Mouse (Mus musculus): Measurements from ENCODE around the gene Slc7a8. TPM values are rescaled to one million over a fixed set of nuclear protein-coding genes. Genes with fewer than 3 reads are reported as not detected.

The Slc7a8 gene
- polyA plus RNA-seq, 1 experiment from 2014 or later, result 4.9 TPM

- H3K27ac ChIP-seq (ENCODE audit: low read length), result no peak overlapping the region
- H3K36me3 ChIP-seq (ENCODE audit: control insufficient read depth, insufficient read depth), result no peaks in the 10 kb centered on the region
- H3K9ac ChIP-seq (ENCODE audit: low read depth, low read length), result no peak overlapping the region
- WGBS (ENCODE audit: insufficient replicate concordance), result 36% methylated on average over 1 of the region's 1 CpGs
- H3K4me3 ChIP-seq (ENCODE audit: low read depth, low read length), result no peak overlapping the region
- no peak for ATAC-seq (ENCODE audit: low read depth)
- H3K4me1 ChIP-seq (ENCODE audit: control insufficient read depth, low read depth, low read length), result 0 out of 2 replicates have a peak, but pooled peaks cover 2% of the 10 kb centered on the region
- H3K27me3 ChIP-seq (ENCODE audit: control insufficient read depth, insufficient read depth, low read depth, low read length), result no peaks in the 10 kb centered on the region
- H3K9me3 ChIP-seq (replicated peaks; ENCODE audit: control insufficient read depth, low read length), result no peaks in the 10 kb centered on the region
- no peak overlapping the region for H3K4me2 ChIP-seq (ENCODE audit: low read depth, low read length)
Observed at GRCm38 (mm10) chr14:54751768-54752167, 30.0 kb downstream of the Slc7a8 start.

- Histone ChIP-seq H3K9ac (ENCODE audit: low read depth, low read length) (no peak overlapping the region), H3K27ac (ENCODE audit: low read length) (no peak overlapping the region), H3K4me1 (ENCODE audit: control insufficient read depth, low read depth, low read length) (no peaks in the 10 kb centered on the region; the same call in 1 of the 2 replicates), H3K36me3 (ENCODE audit: control insufficient read depth, insufficient read depth) (no peaks in the 10 kb centered on the region), H3K4me3 (ENCODE audit: low read depth, low read length) (no peak overlapping the region), H3K4me2 (ENCODE audit: low read depth, low read length) (no peak overlapping the region), H3K27me3 (ENCODE audit: control insufficient read depth, insufficient read depth, low read depth, low read length) (no peaks in the 10 kb centered on the region), H3K9me3 (replicated peaks; ENCODE audit: control insufficient read depth, low read length) (no peaks in the 10 kb centered on the region)
- WGBS (ENCODE audit: insufficient replicate concordance), result 27% methylated on average over 4 of the region's 4 CpGs
- ATAC-seq (ENCODE audit: low read depth), result no peak
Observed at GRCm38 (mm10) chr14:54749238-54749637, 32.5 kb downstream of the Slc7a8 start.

GRCm38 (mm10) chr14:54747942-54748917 lies 33.5 kb downstream of the Slc7a8 start:
- no peaks in the 10 kb centered on the region for H3K9me3 ChIP-seq (replicated peaks; ENCODE audit: control insufficient read depth, low read length)
- H3K9ac ChIP-seq (ENCODE audit: low read depth, low read length), result no peak overlapping the region
- H3K4me1 ChIP-seq (ENCODE audit: control insufficient read depth, low read depth, low read length), result no peaks in the 10 kb centered on the region; the same call in 1 of the 2 replicates
- H3K27me3 ChIP-seq (ENCODE audit: control insufficient read depth, insufficient read depth, low read depth, low read length), result no peaks in the 10 kb centered on the region
- no peak overlapping the region for H3K4me2 ChIP-seq (ENCODE audit: low read depth, low read length)
- no peak for ATAC-seq (ENCODE audit: low read depth)
- H3K27ac ChIP-seq (ENCODE audit: low read length), result no peak overlapping the region
- 57% methylated on average over 16 of the region's 16 CpGs for WGBS (ENCODE audit: insufficient replicate concordance)
- H3K4me3 ChIP-seq (ENCODE audit: low read depth, low read length), result no peak overlapping the region
- H3K36me3 ChIP-seq (ENCODE audit: control insufficient read depth, insufficient read depth), result no peaks in the 10 kb centered on the region

GRCm38 (mm10) chr14:54746038-54746437 lies 35.7 kb downstream of the Slc7a8 start:
- WGBS (ENCODE audit: insufficient replicate concordance), result 30% methylated on average over 9 of the region's 9 CpGs
- H3K36me3 ChIP-seq (ENCODE audit: control insufficient read depth, insufficient read depth), result no peaks in the 10 kb centered on the region
- ATAC-seq (ENCODE audit: low read depth), result no peak

GRCm38 (mm10) chr14:54744473-54744872 lies 37.3 kb downstream of the Slc7a8 start:
- WGBS (ENCODE audit: insufficient replicate concordance), result 35% methylated on average over 8 of the region's 8 CpGs
- H3K4me3 ChIP-seq (ENCODE audit: low read depth, low read length), result no peak overlapping the region
- no peak for ATAC-seq (ENCODE audit: low read depth)
- no peaks in the 10 kb centered on the region for H3K36me3 ChIP-seq (ENCODE audit: control insufficient read depth, insufficient read depth)
- no peak overlapping the region for H3K4me2 ChIP-seq (ENCODE audit: low read depth, low read length)
- H3K27ac ChIP-seq (ENCODE audit: low read length), result no peak overlapping the region
- no peaks in the 10 kb centered on the region for H3K9me3 ChIP-seq (replicated peaks; ENCODE audit: control insufficient read depth, low read length)
- H3K4me1 ChIP-seq (ENCODE audit: control insufficient read depth, low read depth, low read length), result no peaks in the 10 kb centered on the region; the same call in none of the 2 replicates
- no peak overlapping the region for H3K9ac ChIP-seq (ENCODE audit: low read depth, low read length)
- H3K27me3 ChIP-seq (ENCODE audit: control insufficient read depth, insufficient read depth, low read depth, low read length), result no peaks in the 10 kb centered on the region

More at GRCm38 (mm10) chr14:54746038-54746437, 35.7 kb downstream of the Slc7a8 start:
- Histone ChIP-seq H3K9me3 (replicated peaks; ENCODE audit: control insufficient read depth, low read length) (no peaks in the 10 kb centered on the region), H3K4me1 (ENCODE audit: control insufficient read depth, low read depth, low read length) (no peaks in the 10 kb centered on the region; the same call in none of the 2 replicates), H3K27ac (ENCODE audit: low read length) (no peak overlapping the region), H3K4me3 (ENCODE audit: low read depth, low read length) (no peak overlapping the region), H3K27me3 (ENCODE audit: control insufficient read depth, insufficient read depth, low read depth, low read length) (no peaks in the 10 kb centered on the region), H3K4me2 (ENCODE audit: low read depth, low read length) (no peak overlapping the region), H3K9ac (ENCODE audit: low read depth, low read length) (no peak overlapping the region)

- H3K9me3 ChIP-seq (replicated peaks; ENCODE audit: control insufficient read depth, low read length), result no peaks in the 10 kb centered on the region
- no peak overlapping the region for H3K4me3 ChIP-seq (ENCODE audit: low read depth, low read length)
- peak; percentile 54 for ATAC-seq (ENCODE audit: low read depth)
- H3K4me2 ChIP-seq (ENCODE audit: low read depth, low read length), result no peak overlapping the region
- H3K27me3 ChIP-seq (ENCODE audit: control insufficient read depth, insufficient read depth, low read depth, low read length), result no peaks in the 10 kb centered on the region
- H3K4me1 ChIP-seq (ENCODE audit: control insufficient read depth, low read depth, low read length), result no peaks in the 10 kb centered on the region; the same call in none of the 2 replicates
- no peaks in the 10 kb centered on the region for H3K36me3 ChIP-seq (ENCODE audit: control insufficient read depth, insufficient read depth)
- no peak overlapping the region for H3K27ac ChIP-seq (ENCODE audit: low read length)
- H3K9ac ChIP-seq (ENCODE audit: low read depth, low read length), result no peak overlapping the region
- 67% methylated on average over 2 of the region's 2 CpGs for WGBS (ENCODE audit: insufficient replicate concordance)
Observed at GRCm38 (mm10) chr14:54742375-54742774, 39.4 kb downstream of the Slc7a8 start.

- Histone ChIP-seq H3K9me3 (replicated peaks; ENCODE audit: control insufficient read depth, low read length) (no peaks in the 10 kb centered on the region), H3K27me3 (ENCODE audit: control insufficient read depth, insufficient read depth, low read depth, low read length) (no peaks in the 10 kb centered on the region), H3K27ac (ENCODE audit: low read length) (no peak overlapping the region), H3K4me1 (ENCODE audit: control insufficient read depth, low read depth, low read length) (no peaks in the 10 kb centered on the region; the same call in none of the 2 replicates), H3K4me2 (ENCODE audit: low read depth, low read length) (no peak overlapping the region), H3K4me3 (ENCODE audit: low read depth, low read length) (no peak overlapping the region), H3K9ac (ENCODE audit: low read depth, low read length) (no peak overlapping the region), H3K36me3 (ENCODE audit: control insufficient read depth, insufficient read depth) (no peaks in the 10 kb centered on the region)
- ATAC-seq (ENCODE audit: low read depth), result no peak
- 64% methylated on average over 6 of the region's 6 CpGs for WGBS (ENCODE audit: insufficient replicate concordance)
Observed at GRCm38 (mm10) chr14:54741721-54742120, 40.0 kb downstream of the Slc7a8 start.

GRCm38 (mm10) chr14:54737634-54738033 lies 44.1 kb downstream of the Slc7a8 start:
- Histone ChIP-seq H3K36me3 (ENCODE audit: control insufficient read depth, insufficient read depth) (no peaks in the 10 kb centered on the region), H3K27me3 (ENCODE audit: control insufficient read depth, insufficient read depth, low read depth, low read length) (no peaks in the 10 kb centered on the region), H3K4me2 (ENCODE audit: low read depth, low read length) (no peak overlapping the region), H3K4me3 (ENCODE audit: low read depth, low read length) (no peak overlapping the region), H3K9ac (ENCODE audit: low read depth, low read length) (no peak overlapping the region), H3K4me1 (ENCODE audit: control insufficient read depth, low read depth, low read length) (no peaks in the 10 kb centered on the region; the same call in 1 of the 2 replicates), H3K9me3 (replicated peaks; ENCODE audit: control insufficient read depth, low read length) (no peaks in the 10 kb centered on the region), H3K27ac (ENCODE audit: low read length) (no peak overlapping the region)
- WGBS (ENCODE audit: insufficient replicate concordance), result 78% methylated on average over 10 of the region's 10 CpGs
- no peak for ATAC-seq (ENCODE audit: low read depth)

Measured in liver, embryonic 16.5 days (tissue).